Mouse (Mus musculus) activated CD4-positive, CD25-positive, alpha-beta regulatory T cell, adult 4 months (primary cell): ENCODE data around the gene Vmn2r116. TPM values are rescaled to one million over a fixed set of nuclear protein-coding genes. Genes with fewer than 3 reads are reported as not detected.
"Not testable (repeated sequence)": the region's sequence is repeated elsewhere in the genome, so short reads cannot be mapped to it uniquely, and the experiment has no call there.

Source experiments
- ATAC-seq: one replicate; pipeline ENCODE4 v1.8.0; 2017
- polyA plus RNA-seq, 2 experiments: library from polyadenylated mRNA; unstranded; fragments of 100-300 nt; shearing (Covaris generic); gene quantifications; one replicate each; pipeline ENCODE4 v1.2.1; 2017

Vmn2r116 gene
- polyA plus RNA-seq: not detected

GRCm38 (mm10) chr17:23384304-23384703 lies at the start of gene Vmn2r116:
Gene Vmn2r116 (plus strand): TSS chr17:23384604.
- not testable (repeated sequence) for ATAC-seq

GRCm38 (mm10) chr17:23343441-23343840 lies 41.0 kb upstream of the Vmn2r116 start, which contains the start of gene Vmn2r115:
Gene Vmn2r115 (plus strand): TSS chr17:23343741.
- not testable (repeated sequence) for ATAC-seq

GRCm38 (mm10) chr17:23351644-23352043 lies 32.8 kb upstream of the Vmn2r116 start:
- no peak for ATAC-seq

- no peak for ATAC-seq
Observed at GRCm38 (mm10) chr17:23433150-23433679, 48.8 kb downstream of the Vmn2r116 start.

Other genes starting within 250 kb of the Vmn2r116 start
- 10 to 100 TPM in 1 of 2 experiments, 1 to 10 TPM in 1; 9.4 to 13.8 TPM for gene Zfp40, start 191.4 kb upstream of the Vmn2r116 start, polyA plus RNA-seq
- gene Vmn2r114, start 72.1 kb upstream of the Vmn2r116 start, polyA plus RNA-seq: under 1 TPM; 0.09 to 0.15 TPM
- gene Vmn2r115, start 40.9 kb upstream of the Vmn2r116 start, polyA plus RNA-seq: under 1 TPM in 1 of 2 experiments, not detected in 1; 0.03 TPM
- not detected for gene Vmn2r117, start 95.1 kb downstream of the Vmn2r116 start, polyA plus RNA-seq
- 1 to 10 TPM; 4.3 to 4.9 TPM for gene Zfp213, start 179.6 kb downstream of the Vmn2r116 start, polyA plus RNA-seq
- gene Zfp13, start 214.9 kb downstream of the Vmn2r116 start, polyA plus RNA-seq: not detected
- 1 to 10 TPM; 1.3 to 3.4 TPM for gene Zscan10, start 216.3 kb downstream of the Vmn2r116 start, polyA plus RNA-seq